Mouse (Mus musculus) retina, postnatal 7 days (tissue): ENCODE data around the gene Gm732.

ENCODE experiments used
- DNase-seq: peaks from one replicate; pipeline ENCODE4 v3.0.0-alpha.2; 2012; ENCODE audit warnings: low read depth, low spot score

The Gm732 gene

GRCm38 (mm10) chrX:107948365-107948764, at the start of gene Gm732:
TSS of gene Gm732 (minus strand) at chrX:107948465.
- DNase-seq: no peak
